Mouse (Mus musculus) megakaryocyte-erythroid progenitor cell, adult 5-6 weeks (primary cell): Measurements from ENCODE around the gene Atl1. TPM values are rescaled to one million over a fixed set of nuclear protein-coding genes. Genes with fewer than 3 reads are reported as not detected.

ENCODE experiments used
- ATAC-seq: replicated peaks from 2 replicates; pipeline ENCODE4 v1.8.0; 2016; ENCODE audit warnings: mild to moderate bottlenecking, inconsistent platforms; ENCODE audit not compliant: severe bottlenecking, poor library complexity, low FRiP score, low TSS enrichment
- total RNA-seq, 2 experiments: library from RNA; stranded (forward) in 1 of 2; stranded (reverse) in 1 of 2; fragments of 200-1000, 215-1000 nt in 1 of 2; fragments of >200 nt in 1 of 2; fragmentation: Nextera tagmentation in 1 of 2; gene quantifications; 2 replicates each; pipeline ENCODE4 v1.2.3; 2014 to 2017

Atl1 gene
- total RNA-seq, 2 experiments from 2014 or later, result 3.1 to 3.4 TPM

GRCm38 (mm10) chr12:69923603-69924002, 31.2 kb downstream of the Atl1 start:
- peak; percentile 49 for ATAC-seq

GRCm38 (mm10) chr12:69924012-69924411, 31.6 kb downstream of the Atl1 start:
- ATAC-seq, result peak; percentile 63

- ATAC-seq, result peak; percentile 74
Measured at GRCm38 (mm10) chr12:69926716-69927115, 34.3 kb downstream of the Atl1 start.

- no peak for ATAC-seq
Measured at GRCm38 (mm10) chr12:69937731-69938130, 45.3 kb downstream of the Atl1 start.

- ATAC-seq, result no peak
Measured at GRCm38 (mm10) chr12:69939291-69939690, 46.9 kb downstream of the Atl1 start.

GRCm38 (mm10) chr12:69941655-69942329, 49.4 kb downstream of the Atl1 start:
- no peak for ATAC-seq

GRCm38 (mm10) chr12:69945861-69946260, 53.4 kb downstream of the Atl1 start:
- no peak for ATAC-seq

GRCm38 (mm10) chr12:69947502-69947901, 55.1 kb downstream of the Atl1 start:
- peak; percentile 57 for ATAC-seq

GRCm38 (mm10) chr12:69957378-69957777, 65.0 kb downstream of the Atl1 start:
- peak; percentile 48; the same call in 1 of the 2 replicates for ATAC-seq

GRCm38 (mm10) chr12:69962468-69962867, 70.1 kb downstream of the Atl1 start:
- ATAC-seq, result peak; percentile 93

- no peak for ATAC-seq
Measured at GRCm38 (mm10) chr12:69963141-69963540, 70.7 kb downstream of the Atl1 start.

- ATAC-seq, result peak; percentile 39
Measured at GRCm38 (mm10) chr12:69965644-69966043, 73.2 kb downstream of the Atl1 start.

GRCm38 (mm10) chr12:69966071-69966470, 73.7 kb downstream of the Atl1 start:
- ATAC-seq, result no peak; the same call in 1 of the 2 replicates

- no peak for ATAC-seq
Measured at GRCm38 (mm10) chr12:69967112-69967511, 74.7 kb downstream of the Atl1 start.

- ATAC-seq, result peak; percentile 70
Measured at GRCm38 (mm10) chr12:69968154-69968553, 75.7 kb downstream of the Atl1 start.

- ATAC-seq, result no peak
Measured at GRCm38 (mm10) chr12:69973666-69974065, 81.3 kb downstream of the Atl1 start.

GRCm38 (mm10) chr12:69976688-69977087, 84.3 kb downstream of the Atl1 start:
- ATAC-seq, result no peak

GRCm38 (mm10) chr12:69977376-69977998, 85.1 kb downstream of the Atl1 start:
- ATAC-seq, result no peak

GRCm38 (mm10) chr12:69982874-69983273, 90.5 kb downstream of the Atl1 start:
- ATAC-seq, result no peak

GRCm38 (mm10) chr12:69985546-69985945, 93.1 kb downstream of the Atl1 start:
- ATAC-seq, result no peak

- peak; percentile 18; the same call in 1 of the 2 replicates for ATAC-seq
Measured at GRCm38 (mm10) chr12:69986241-69986762, 93.9 kb downstream of the Atl1 start.
